Mouse (Mus musculus): ENCODE measurements around the gene Opn3.

DNA sequence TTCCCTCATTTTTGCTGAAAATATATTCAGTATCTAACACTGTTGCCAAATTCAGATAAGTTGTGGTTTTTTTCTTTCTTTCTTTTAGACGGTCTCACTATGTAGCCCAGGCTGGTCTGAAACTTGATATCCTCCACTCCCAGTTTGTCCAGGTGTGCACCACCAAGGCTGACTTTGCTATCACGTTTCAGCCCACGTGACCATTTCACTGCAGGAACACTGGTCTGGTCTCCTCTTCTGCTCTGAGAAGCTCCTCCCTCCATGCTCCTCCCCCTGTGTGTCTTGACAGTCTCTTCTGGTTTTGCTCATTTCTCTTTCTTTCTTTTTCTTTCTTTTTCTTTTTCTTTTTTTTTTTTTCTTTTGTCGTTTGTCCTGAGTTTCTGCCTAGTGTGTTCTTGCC, 7.2 kb upstream of the Opn3 start:
- TF ChIP-seq CTCF (conservative IDR thresholded peaks at IDR 0.05; ENCODE audit: insufficient read depth, insufficient read length, low read depth, low read length) (no peak), POLR2A (IDR thresholded peaks at IDR 0.05; ENCODE audit: low read depth, low read length) (no peak)
